Mouse (Mus musculus) midbrain, embryonic 12.5 days (tissue): ENCODE data around the gene Crtc3. TPM values are rescaled to one million over a fixed set of nuclear protein-coding genes. Genes with fewer than 3 reads are reported as not detected.
A peak's percentile ranks its signal among the peaks of the same experiment; 100 is the strongest.

Experiments used
- ATAC-seq: fragments of 200-750 bp; cut with Nextera tagmentation; 2 replicates; pipeline ENCODE4 v1.8.0; 2017; ENCODE audit warnings: low read depth, moderate TSS enrichment, moderate library complexity; ENCODE audit not compliant: low FRiP score
- H3K27ac ChIP-seq: fragments of 300-500 bp; sonication (generic); replicated peaks from 2 replicates; pipeline ENCODE4 v1.5.1; 2016; ENCODE audit warnings: mild to moderate bottlenecking
- H3K27me3 ChIP-seq: fragments of 300-500 bp; sonication (generic); 2 replicates; pipeline ENCODE4 v1.6.1; 2016; ENCODE audit warnings: mild to moderate bottlenecking
- H3K36me3 ChIP-seq: fragments of 300-500 bp; sonication (generic); 2 replicates; pipeline ENCODE4 v1.6.1; 2016
- H3K4me1 ChIP-seq: fragments of 300-500 bp; sonication (generic); 2 replicates; pipeline ENCODE4 v1.6.1; 2016
- H3K4me2 ChIP-seq: fragments of 300-500 bp; sonication (generic); replicated peaks from 2 replicates; pipeline ENCODE4 v1.6.1; 2016; ENCODE audit warnings: mild to moderate bottlenecking, moderate library complexity
- H3K4me3 ChIP-seq: fragments of 300-500 bp; sonication (generic); 2 replicates; pipeline ENCODE4 v1.5.1; 2016; ENCODE audit warnings: mild to moderate bottlenecking
- H3K9ac ChIP-seq: fragments of 300-500 bp; sonication (generic); replicated peaks from 2 replicates; pipeline ENCODE4 v1.6.1; 2016; ENCODE audit warnings: mild to moderate bottlenecking, moderate library complexity
- H3K9me3 ChIP-seq: fragments of 300-500 bp; sonication (generic); 2 replicates; pipeline ENCODE4 v1.6.1; 2016; ENCODE audit warnings: mild to moderate bottlenecking
- whole genome bisulfite sequencing: fragments of 180-500 bp; shearing (Covaris S2); methylation state at CpG from one replicate; pipeline ENCODE4 v1.1.7; 2016; 5-methylcytosine and 5-hydroxymethylcytosine counted together
- polyA plus RNA-seq: library from polyadenylated mRNA; unstranded; fragments of >200 nt; fragmentation: Nextera tagmentation; extraction: Ambion mirVana; gene quantifications from 2 replicates; pipeline ENCODE4 v1.2.1, GENCODE M21; 2016

The Crtc3 gene
- polyA plus RNA-seq, 1 experiment from 2014 or later, result 13.7 TPM

DNA sequence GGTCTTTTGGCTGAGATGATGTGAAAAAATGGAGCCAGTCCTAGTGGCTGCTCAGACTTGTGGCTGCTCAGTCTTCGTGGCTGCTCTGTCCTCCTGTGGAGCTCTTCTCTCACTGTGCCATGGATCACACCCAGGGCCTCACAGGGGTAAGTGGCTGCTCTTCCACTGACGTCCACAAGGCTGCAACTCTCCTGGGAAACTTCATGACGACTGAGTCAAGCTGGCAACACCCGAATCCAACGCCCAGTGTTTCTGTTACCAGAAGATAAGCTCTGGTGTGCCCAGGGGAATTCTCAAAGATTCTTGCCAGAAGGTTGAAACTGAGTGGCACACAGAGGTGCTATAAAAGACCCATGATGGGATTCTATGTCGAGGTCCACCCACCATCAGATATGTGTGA is 13.8 kb upstream of the Crtc3 start:
- Histone ChIP-seq H3K9me3 (no peaks in the 10 kb centered on the region), H3K27me3 (no peaks in the 10 kb centered on the region), H3K4me2 (no peak overlapping the region), H3K9ac (no peak overlapping the region), H3K4me1 (no peaks in the 10 kb centered on the region), H3K4me3 (no peak overlapping the region), H3K27ac (no peak overlapping the region), H3K36me3 (no peaks in the 10 kb centered on the region)
- 71% methylated on average over 6 of the region's 6 CpGs for WGBS
- ATAC-seq, result no peak

- Histone ChIP-seq H3K9me3 (no peaks in the 10 kb centered on the region), H3K4me3 (no peak overlapping the region), H3K4me2 (no peak overlapping the region), H3K9ac (no peak overlapping the region), H3K4me1 (no peaks in the 10 kb centered on the region), H3K27me3 (no peaks in the 10 kb centered on the region), H3K27ac (no peak overlapping the region), H3K36me3 (no peaks in the 10 kb centered on the region)
- 69% methylated on average over 8 of the region's 8 CpGs for WGBS
- no peak for ATAC-seq
These were observed 11.0 kb upstream of the Crtc3 start for GRCm38 (mm10) chr7:80699709-80700108.

- no peak overlapping the region for H3K9ac ChIP-seq
- H3K27me3 ChIP-seq, result no peaks in the 10 kb centered on the region
These were observed 10.3 kb upstream of the Crtc3 start for GRCm38 (mm10) chr7:80698940-80699339.

GRCm38 (mm10) chr7:80697859-80698258 is 9.2 kb upstream of the Crtc3 start:
- H3K27me3 ChIP-seq, result no peaks in the 10 kb centered on the region
- no peak for ATAC-seq
- H3K9ac ChIP-seq, result no peak overlapping the region
- WGBS, result 72% methylated on average over 5 of the region's 5 CpGs
- H3K4me2 ChIP-seq, result no peak overlapping the region
- no peak overlapping the region for H3K4me3 ChIP-seq
- no peaks in the 10 kb centered on the region for H3K4me1 ChIP-seq
- no peak overlapping the region for H3K27ac ChIP-seq
- no peaks in the 10 kb centered on the region for H3K36me3 ChIP-seq
- H3K9me3 ChIP-seq, result no peaks in the 10 kb centered on the region

More at GRCm38 (mm10) chr7:80698940-80699339, 10.3 kb upstream of the Crtc3 start:
- no peaks in the 10 kb centered on the region for H3K36me3 ChIP-seq
- no peaks in the 10 kb centered on the region for H3K9me3 ChIP-seq
- ATAC-seq, result no peak
- WGBS, result 74% methylated on average over 2 of the region's 3 CpGs
- H3K4me2 ChIP-seq, result no peak overlapping the region
- H3K4me3 ChIP-seq, result no peak overlapping the region
- no peaks in the 10 kb centered on the region for H3K4me1 ChIP-seq
- H3K27ac ChIP-seq, result no peak overlapping the region

DNA sequence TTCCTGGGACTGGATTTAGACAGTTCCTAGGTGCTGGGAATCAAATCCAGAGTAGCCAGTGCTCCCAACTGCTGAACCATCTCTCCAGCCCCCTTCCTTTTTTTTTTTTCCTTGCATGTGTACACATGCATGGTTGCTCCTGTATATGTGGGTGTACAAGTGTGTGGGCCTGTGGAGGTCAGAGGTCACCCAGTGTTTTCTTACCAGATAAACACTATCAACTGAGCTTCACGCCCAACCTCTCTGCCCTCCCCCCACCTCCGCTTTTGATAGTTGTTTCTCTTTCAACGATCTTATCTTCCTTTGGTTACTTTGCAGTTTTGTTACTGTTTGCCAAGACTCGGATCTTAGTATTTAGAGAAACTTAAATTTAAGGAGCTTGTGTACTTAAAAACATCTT is 8.2 kb upstream of the Crtc3 start:
- Histone ChIP-seq H3K27ac (no peak overlapping the region), H3K9ac (no peak overlapping the region)
- WGBS, result 73% methylated on average over 4 of the region's 4 CpGs

GRCm38 (mm10) chr7:80696334-80696733 is 7.7 kb upstream of the Crtc3 start:
- Histone ChIP-seq H3K4me2 (no peak overlapping the region), H3K36me3 (no peaks in the 10 kb centered on the region), H3K4me3 (no peak overlapping the region), H3K9ac (no peak overlapping the region), H3K9me3 (no peaks in the 10 kb centered on the region), H3K27ac (no peak overlapping the region), H3K27me3 (no peaks in the 10 kb centered on the region), H3K4me1 (no peaks in the 10 kb centered on the region)
- 54% methylated on average over 1 of the region's 1 CpGs for WGBS
- no peak for ATAC-seq

More for the DNA sequence above, 8.2 kb upstream of the Crtc3 start:
- no peak for ATAC-seq
- Histone ChIP-seq H3K36me3 (no peaks in the 10 kb centered on the region), H3K4me1 (no peaks in the 10 kb centered on the region), H3K9me3 (no peaks in the 10 kb centered on the region), H3K4me3 (no peak overlapping the region), H3K27me3 (no peaks in the 10 kb centered on the region), H3K4me2 (no peak overlapping the region)

DNA sequence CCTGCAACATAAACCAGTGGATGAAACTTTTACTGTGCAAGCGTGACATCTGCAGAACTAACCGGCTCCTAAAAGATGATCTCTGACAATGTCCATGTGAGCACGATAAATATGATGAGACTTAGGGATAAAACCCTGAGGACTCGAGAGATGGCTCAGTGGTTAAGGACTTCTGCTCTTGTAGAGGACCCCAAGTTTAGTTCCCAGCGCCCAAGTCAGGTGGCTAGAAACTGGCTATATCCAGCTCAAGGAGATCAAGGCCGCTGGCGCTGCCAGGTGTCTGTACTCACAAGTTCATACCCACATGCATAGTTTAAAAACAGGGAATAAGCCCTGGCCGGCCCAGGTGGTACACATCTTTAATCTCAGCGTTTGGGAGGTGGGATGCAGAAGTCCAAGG is 3.8 kb upstream of the Crtc3 start:
- H3K36me3 ChIP-seq, result no peaks in the 10 kb centered on the region
- ATAC-seq, result no peak
- peaks cover 10% of the 10 kb centered on the region for H3K4me1 ChIP-seq
- H3K27me3 ChIP-seq, result no peaks in the 10 kb centered on the region
- no peak overlapping the region for H3K4me3 ChIP-seq
- 92% methylated on average over 9 of the region's 9 CpGs for WGBS
- H3K27ac ChIP-seq, result no peak overlapping the region
- no peak overlapping the region for H3K9ac ChIP-seq
- H3K4me2 ChIP-seq, result no peak overlapping the region
- H3K9me3 ChIP-seq, result no peaks in the 10 kb centered on the region

DNA sequence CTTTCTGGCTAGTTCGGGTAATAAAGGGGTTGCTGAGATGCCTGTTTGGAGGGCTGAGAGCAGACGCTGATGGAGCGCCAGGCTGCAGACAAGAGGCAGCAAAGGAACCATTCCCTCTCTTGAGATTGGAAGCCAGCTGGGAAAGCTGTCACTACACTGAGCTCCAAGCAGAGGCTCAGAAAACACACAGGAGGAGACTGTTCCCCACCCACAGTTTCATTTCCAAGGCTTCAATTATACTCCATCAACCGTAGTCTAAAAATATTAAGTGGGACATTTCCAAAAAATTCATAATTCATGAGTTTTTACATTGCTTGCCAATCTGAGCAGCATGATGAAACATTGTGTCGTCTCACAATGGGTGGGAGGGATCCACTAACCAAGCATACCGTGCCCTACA is 2.5 kb upstream of the Crtc3 start:
- ATAC-seq, result no peak
- Histone ChIP-seq H3K4me1 (peaks cover 14% of the 10 kb centered on the region), H3K4me3 (no peak overlapping the region), H3K9ac (no peak overlapping the region), H3K27me3 (no peaks in the 10 kb centered on the region), H3K4me2 (no peak overlapping the region), H3K36me3 (no peaks in the 10 kb centered on the region), H3K27ac (no peak overlapping the region), H3K9me3 (no peaks in the 10 kb centered on the region)
- 74% methylated on average over 6 of the region's 6 CpGs for WGBS

DNA sequence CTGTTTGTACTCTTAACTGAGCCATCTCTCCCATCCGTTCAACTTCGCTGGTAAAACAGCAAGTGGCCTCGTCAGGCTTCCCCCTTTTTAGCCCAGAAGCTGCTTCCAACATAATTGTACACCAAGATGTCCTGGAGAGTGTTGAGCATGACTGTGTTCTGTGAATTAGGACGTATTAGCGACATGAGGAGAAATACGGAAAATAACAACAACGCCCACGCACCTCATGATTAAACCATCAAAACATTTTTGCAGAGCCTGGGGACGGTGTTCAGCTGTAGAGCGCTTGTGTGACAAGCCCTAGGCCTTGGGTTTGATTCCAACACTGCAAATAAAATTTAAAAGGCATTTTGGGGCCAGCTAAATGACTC is 529 bp upstream of the Crtc3 start:
- Histone ChIP-seq H3K4me3 (peak overlapping the region; percentile 76), H3K27ac (peak overlapping the region; percentile 96), H3K9ac (peak overlapping the region; percentile 95), H3K4me2 (peak overlapping the region; percentile 67), H3K27me3 (no peaks in the 10 kb centered on the region), H3K36me3 (no peaks in the 10 kb centered on the region), H3K4me1 (peaks cover 14% of the 10 kb centered on the region), H3K9me3 (no peaks in the 10 kb centered on the region)
- 21% methylated on average over 10 of the region's 10 CpGs for WGBS
- no peak for ATAC-seq

DNA sequence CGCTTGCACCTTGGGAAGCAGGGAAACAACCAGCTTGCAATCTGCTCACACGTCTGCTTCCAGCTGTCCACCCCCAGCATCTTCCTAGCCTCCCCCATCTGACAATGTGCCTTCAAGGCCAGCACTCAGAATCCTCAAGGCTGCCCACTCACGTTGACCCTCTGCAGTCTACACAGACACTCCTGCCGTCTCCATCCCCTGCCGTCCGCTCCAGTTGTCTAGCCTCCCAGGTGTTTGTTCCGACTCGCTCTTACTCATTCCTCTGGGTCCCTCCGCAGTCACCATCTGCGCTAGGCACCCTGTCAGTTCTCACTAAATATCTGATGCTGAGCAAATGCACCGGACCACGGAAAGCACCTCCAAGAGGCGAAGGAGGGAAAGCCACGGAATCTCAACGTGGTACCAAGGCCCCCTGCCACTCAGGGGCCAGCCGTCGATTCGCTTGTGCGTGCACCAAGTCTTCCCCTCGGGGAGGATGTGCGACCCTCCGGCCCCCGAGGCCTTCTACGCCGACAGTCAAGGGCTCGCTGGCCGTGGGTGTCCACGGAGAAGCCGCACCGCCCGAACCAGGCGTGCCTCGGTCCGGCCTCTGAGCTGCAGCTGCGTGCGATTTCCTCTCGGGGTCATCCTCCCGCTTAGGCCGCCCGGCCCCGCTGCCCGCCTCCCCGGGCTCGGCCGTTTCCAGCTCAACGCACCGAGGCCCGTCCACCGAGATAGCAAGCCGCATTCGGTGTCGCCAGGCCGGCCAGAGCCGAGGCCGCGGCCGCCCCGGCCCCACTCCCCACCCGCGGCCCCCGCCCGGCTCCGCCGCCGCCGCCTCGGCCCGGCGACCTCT is 739 bp downstream of the Crtc3 start:
- peak overlapping the region; percentile 76 for H3K4me3 ChIP-seq
- WGBS, result 1% methylated on average over 68 of the region's 69 CpGs
- peak overlapping the region; percentile 96 for H3K27ac ChIP-seq
- H3K4me1 ChIP-seq, result peaks cover 14% of the 10 kb centered on the region
- H3K27me3 ChIP-seq, result no peaks in the 10 kb centered on the region
- peak overlapping the region; percentile 67 for H3K4me2 ChIP-seq
- peak; percentile 59 for ATAC-seq
- no peaks in the 10 kb centered on the region for H3K9me3 ChIP-seq
- H3K36me3 ChIP-seq, result no peaks in the 10 kb centered on the region
- peak overlapping the region; percentile 95 for H3K9ac ChIP-seq

- 89% methylated on average over 5 of the region's 5 CpGs for WGBS
- peaks cover 21% of the 10 kb centered on the region for H3K4me1 ChIP-seq
- no peak overlapping the region for H3K4me2 ChIP-seq
- H3K27me3 ChIP-seq, result no peaks in the 10 kb centered on the region
- no peak overlapping the region for H3K27ac ChIP-seq
- no peak for ATAC-seq
- no peak overlapping the region for H3K4me3 ChIP-seq
- no peaks in the 10 kb centered on the region for H3K9me3 ChIP-seq
- no peak overlapping the region for H3K9ac ChIP-seq
- no peaks in the 10 kb centered on the region for H3K36me3 ChIP-seq
These were observed 3.0 kb downstream of the Crtc3 start for GRCm38 (mm10) chr7:80685639-80686038.

- H3K27me3 ChIP-seq, result no peaks in the 10 kb centered on the region
- H3K4me3 ChIP-seq, result no peak overlapping the region
- no peaks in the 10 kb centered on the region for H3K36me3 ChIP-seq
- H3K27ac ChIP-seq, result no peak overlapping the region
- H3K9me3 ChIP-seq, result no peaks in the 10 kb centered on the region
- 61% methylated on average over 1 of the region's 1 CpGs for WGBS
- no peak for ATAC-seq
- no peak overlapping the region for H3K4me2 ChIP-seq
- no peak overlapping the region for H3K9ac ChIP-seq
- peaks cover 20% of the 10 kb centered on the region for H3K4me1 ChIP-seq
These were observed 6.0 kb downstream of the Crtc3 start for GRCm38 (mm10) chr7:80682630-80683029.
